In the genomic region with DNA sequence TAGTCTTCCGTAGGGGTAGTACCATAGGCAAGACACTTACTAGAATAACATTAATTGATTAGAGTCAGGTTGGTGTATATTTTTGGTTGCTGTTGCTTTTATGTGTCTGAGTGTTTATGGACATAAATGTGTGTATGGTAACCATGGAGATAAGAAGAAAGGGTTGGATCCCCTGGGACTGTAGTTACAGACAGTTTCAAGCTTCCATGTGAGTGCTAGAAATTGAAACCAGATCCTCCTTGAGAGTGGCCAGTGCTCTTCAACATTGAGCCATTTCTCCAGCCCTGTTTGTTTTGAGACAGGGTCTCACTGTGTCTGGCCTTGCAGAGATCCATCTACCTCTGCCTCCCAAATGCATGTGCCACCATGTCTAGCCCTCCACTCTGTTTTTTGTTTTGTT, we compare ENCODE assay signal across 18 mouse cellular contexts. TPM values are rescaled to one million over a fixed set of nuclear protein-coding genes. Genes with fewer than 3 reads are reported as not detected.
DNase-seq lines count a peak whose midpoint lies in the region; ATAC-seq lines count a peak whose summit lies in the region.
"Had no signal": no experiment of that assay in that cellular context is flagged by ENCODE, and none has a peak within 500 bp of the region (broad histone marks: within the 10 kb centered on the region; RNA-seq: fewer than 3 reads in every experiment).

No protein-coding gene starts in this region.

- ATAC-seq in heart, embryonic 13.5 days (ENCODE audit: extremely low read depth, insufficient number of reproducible peaks, low FRiP score, low TSS enrichment): no peak
- no peak for ATAC-seq in heart, embryonic 12.5 days (ENCODE audit: insufficient number of reproducible peaks, low FRiP score)
- ATAC-seq in neural tube, embryonic 13.5 days (ENCODE audit: low read depth): no peak
- ATAC-seq in neural tube, embryonic 15.5 days (ENCODE audit: low FRiP score): no peak
- ATAC-seq: inflammation-experienced regulatory T-cells, adult 6 months had no signal

- H3K4me2 ChIP-seq in heart, embryonic 13.5 days: no peak overlapping the region
- no peak overlapping the region for H3K4me2 ChIP-seq in heart, embryonic 12.5 days
- no peak overlapping the region for H3K4me2 ChIP-seq in neural tube, embryonic 13.5 days
- H3K4me2 ChIP-seq in neural tube, embryonic 15.5 days: no peak overlapping the region
- H3K4me2 ChIP-seq: forebrain, embryonic 12.5 days; hindbrain, embryonic 12.5 days; limb, embryonic 13.5 days; midbrain, embryonic 12.5 days had no signal

- DNase-seq in adipocyte (ENCODE audit: low spot score): peak; percentile 58
- peak; percentile 43 for DNase-seq in splenic B cell, adult 2 months (ENCODE audit: low read depth, low spot score)
- no peak for DNase-seq in ovary, adult 18-20 months (ENCODE audit: low spot score)
- DNase-seq: adrenal gland, adult 2 months; cerebellum, adult 2 months; cerebellum, postnatal 36 days; kidney, adult 18-20 months; kidney, postnatal 4 days had no signal

- no peak overlapping the region for H3K4me3 ChIP-seq in heart, embryonic 13.5 days
- no peak overlapping the region for H3K4me3 ChIP-seq in heart, embryonic 12.5 days
- no peak overlapping the region for H3K4me3 ChIP-seq in neural tube, embryonic 13.5 days
- H3K4me3 ChIP-seq in neural tube, embryonic 15.5 days (replicated peaks): no peak overlapping the region
- H3K4me3 ChIP-seq: erythroblast, embryonic 14.5 days; forebrain, embryonic 12.5 days; hindbrain, embryonic 12.5 days; limb, embryonic 13.5 days; midbrain, embryonic 12.5 days had no signal

- peak overlapping the region; percentile 40; the same call in 1 of the 2 replicates for H3K9ac ChIP-seq in heart, embryonic 13.5 days
- no peak overlapping the region; the same call in 1 of the 2 replicates for H3K9ac ChIP-seq in heart, embryonic 12.5 days
- H3K9ac ChIP-seq in neural tube, embryonic 13.5 days: 0 out of 2 replicates have a peak overlapping the region, but pooled peaks have one; percentile 22
- H3K9ac ChIP-seq in neural tube, embryonic 15.5 days (replicated peaks): no peak overlapping the region
- H3K9ac ChIP-seq: forebrain, embryonic 12.5 days; hindbrain, embryonic 12.5 days; limb, embryonic 13.5 days; midbrain, embryonic 12.5 days had no signal

- peaks cover 50% of the 10 kb centered on the region for H3K4me1 ChIP-seq in heart, embryonic 13.5 days
- peaks cover 37% of the 10 kb centered on the region for H3K4me1 ChIP-seq in heart, embryonic 12.5 days (replicated peaks)
- H3K4me1 ChIP-seq in neural tube, embryonic 13.5 days (replicated peaks): peaks cover 60% of the 10 kb centered on the region
- H3K4me1 ChIP-seq in neural tube, embryonic 15.5 days: peaks cover 52% of the 10 kb centered on the region

- 83% methylated on average over 1 of the region's 1 CpGs for WGBS in heart, embryonic 13.5 days
- 86% methylated on average over 1 of the region's 1 CpGs for WGBS in heart, embryonic 12.5 days
- 94% methylated on average over 1 of the region's 1 CpGs for WGBS in neural tube, embryonic 13.5 days
- WGBS in neural tube, embryonic 15.5 days: 93% methylated on average over 1 of the region's 1 CpGs

- H3K9me3 ChIP-seq in heart, embryonic 13.5 days: no peaks in the 10 kb centered on the region
- no peaks in the 10 kb centered on the region for H3K9me3 ChIP-seq in heart, embryonic 12.5 days (replicated peaks)
- no peaks in the 10 kb centered on the region for H3K9me3 ChIP-seq in neural tube, embryonic 13.5 days
- no peaks in the 10 kb centered on the region for H3K9me3 ChIP-seq in neural tube, embryonic 15.5 days (replicated peaks)
- H3K9me3 ChIP-seq: forebrain, embryonic 12.5 days; hindbrain, embryonic 12.5 days; limb, embryonic 13.5 days; midbrain, embryonic 12.5 days had no signal

- no peaks in the 10 kb centered on the region for H3K27me3 ChIP-seq in heart, embryonic 13.5 days (replicated peaks)
- H3K27me3 ChIP-seq in heart, embryonic 12.5 days (replicated peaks): no peaks in the 10 kb centered on the region
- H3K27me3 ChIP-seq in neural tube, embryonic 13.5 days: no peaks in the 10 kb centered on the region
- H3K27me3 ChIP-seq in neural tube, embryonic 15.5 days (replicated peaks): no peaks in the 10 kb centered on the region
- H3K27me3 ChIP-seq in splenic B cell, adult 2 months (ENCODE audit: control insufficient read depth, insufficient read depth, low read length, poor library complexity, severe bottlenecking): no peaks in the 10 kb centered on the region
- H3K27me3 ChIP-seq: forebrain, embryonic 12.5 days; hindbrain, embryonic 12.5 days; limb, embryonic 13.5 days; midbrain, embryonic 12.5 days had no signal

- no peak overlapping the region for H3K27ac ChIP-seq in heart, embryonic 13.5 days (replicated peaks)
- no peak overlapping the region for H3K27ac ChIP-seq in heart, embryonic 12.5 days (ENCODE audit: poor library complexity, severe bottlenecking)
- no peak overlapping the region for H3K27ac ChIP-seq in neural tube, embryonic 13.5 days (replicated peaks)
- no peak overlapping the region for H3K27ac ChIP-seq in neural tube, embryonic 15.5 days (replicated peaks)
- H3K27ac ChIP-seq: forebrain, embryonic 12.5 days; hindbrain, embryonic 12.5 days; limb, embryonic 13.5 days; midbrain, embryonic 12.5 days had no signal

- H3K36me3 ChIP-seq in heart, embryonic 13.5 days: peaks cover 74% of the 10 kb centered on the region
- H3K36me3 ChIP-seq in heart, embryonic 12.5 days: peaks cover 36% of the 10 kb centered on the region
- peaks cover 38% of the 10 kb centered on the region for H3K36me3 ChIP-seq in neural tube, embryonic 13.5 days
- H3K36me3 ChIP-seq in neural tube, embryonic 15.5 days: peaks cover 15% of the 10 kb centered on the region; the same call in 1 of the 2 replicates
- H3K36me3 ChIP-seq in splenic B cell, adult 2 months (ENCODE audit: control insufficient read depth, insufficient read depth, low read length, poor library complexity, severe bottlenecking): peaks cover 4% of the 10 kb centered on the region; the same call in 1 of the 2 replicates

RNA-seq across cellular contexts. Expression of a gene that starts 5.4 kb away (rescaled TPM):
- polyA plus RNA-seq in heart, embryonic 13.5 days (2015; fragmentation: Nextera tagmentation; extraction: Ambion mirVana): 21.9 and 24.4 TPM in 2 replicates
- 37.2 and 38.4 TPM in 2 replicates for polyA plus RNA-seq in heart, embryonic 12.5 days (2016; fragmentation: Nextera tagmentation; extraction: Ambion mirVana)
- 32.0 and 35.9 TPM in 2 replicates for polyA plus RNA-seq in neural tube, embryonic 13.5 days (2015; fragmentation: Nextera tagmentation; extraction: Ambion mirVana)
- polyA plus RNA-seq in neural tube, embryonic 15.5 days (2015; fragmentation: Nextera tagmentation; extraction: Ambion mirVana): 23.6 and 27.1 TPM in 2 replicates

RNA-seq across cellular contexts. Expression of a gene that starts 24.3 kb away (rescaled TPM):
- 33.7 and 38.0 TPM in 2 replicates for polyA plus RNA-seq in heart, embryonic 13.5 days (2015; fragmentation: Nextera tagmentation; extraction: Ambion mirVana)
- 34.2 and 38.2 TPM in 2 replicates for polyA plus RNA-seq in heart, embryonic 12.5 days (2016; fragmentation: Nextera tagmentation; extraction: Ambion mirVana)
- polyA plus RNA-seq in neural tube, embryonic 13.5 days (2015; fragmentation: Nextera tagmentation; extraction: Ambion mirVana): 49.2 and 50.0 TPM in 2 replicates
- 44.6 and 46.4 TPM in 2 replicates for polyA plus RNA-seq in neural tube, embryonic 15.5 days (2015; fragmentation: Nextera tagmentation; extraction: Ambion mirVana)

RNA-seq across cellular contexts. Expression of a gene that starts 43.0 kb away (rescaled TPM):
- 18.0 and 18.1 TPM in 2 replicates for polyA plus RNA-seq in heart, embryonic 13.5 days (2015; fragmentation: Nextera tagmentation; extraction: Ambion mirVana)
- 26.8 and 27.2 TPM in 2 replicates for polyA plus RNA-seq in heart, embryonic 12.5 days (2016; fragmentation: Nextera tagmentation; extraction: Ambion mirVana)
- 15.9 and 18.5 TPM in 2 replicates for polyA plus RNA-seq in neural tube, embryonic 13.5 days (2015; fragmentation: Nextera tagmentation; extraction: Ambion mirVana)
- 15.8 and 17.5 TPM in 2 replicates for polyA plus RNA-seq in neural tube, embryonic 15.5 days (2015; fragmentation: Nextera tagmentation; extraction: Ambion mirVana)

RNA-seq across cellular contexts. Expression of a gene that starts 58.6 kb away (rescaled TPM):
- 5.4 and 6.4 TPM in 2 replicates for polyA plus RNA-seq in heart, embryonic 13.5 days (2015; fragmentation: Nextera tagmentation; extraction: Ambion mirVana)
- polyA plus RNA-seq in heart, embryonic 12.5 days (2016; fragmentation: Nextera tagmentation; extraction: Ambion mirVana): 6.5 and 7.7 TPM in 2 replicates
- 11.6 and 12.1 TPM in 2 replicates for polyA plus RNA-seq in neural tube, embryonic 13.5 days (2015; fragmentation: Nextera tagmentation; extraction: Ambion mirVana)
- 11.0 and 14.8 TPM in 2 replicates for polyA plus RNA-seq in neural tube, embryonic 15.5 days (2015; fragmentation: Nextera tagmentation; extraction: Ambion mirVana)

Comparison
In these comparisons a context has a peak if more than half of its experiments do, and no peak if none do; other contexts are left out.
1. H3K9ac ChIP-seq: peak in heart, embryonic 13.5 days (single experiment) and neural tube, embryonic 13.5 days (single experiment); none in heart, embryonic 12.5 days (single experiment) and neural tube, embryonic 15.5 days (single experiment).